Mouse (Mus musculus): ENCODE measurements around the gene Tmem165. TPM values are rescaled to one million over a fixed set of nuclear protein-coding genes. Genes with fewer than 3 reads are reported as not detected.

Gene Tmem165
- polyA plus RNA-seq (2012; rRNA removed) = 44.5 and 49.4 TPM in 2 replicates

DNA sequence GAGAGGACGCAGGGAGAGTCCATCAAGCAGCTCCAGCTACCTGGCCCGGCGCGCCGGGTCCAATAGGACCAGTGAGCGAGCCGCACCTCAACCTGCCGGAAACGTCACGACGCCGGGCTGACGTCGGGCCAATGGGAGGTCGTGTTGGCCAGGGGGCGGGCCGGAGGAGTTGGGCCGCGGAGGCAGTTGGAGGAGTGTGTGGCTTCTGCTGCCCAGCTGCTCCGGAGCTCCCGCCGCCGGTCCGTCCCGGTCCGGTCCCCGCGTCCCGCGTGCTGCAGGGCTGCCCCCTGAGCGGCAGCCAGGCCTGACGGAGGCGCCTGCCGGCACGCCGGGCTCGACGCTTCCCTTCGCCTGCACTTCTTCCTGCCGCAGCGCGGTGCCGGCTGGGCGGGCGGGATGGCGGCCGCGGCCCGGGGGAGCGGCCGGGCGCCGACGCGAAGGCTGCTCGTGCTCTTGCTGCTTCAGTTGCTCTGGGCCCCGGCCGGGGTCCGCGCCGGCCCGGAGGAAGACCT lies at the start of gene Tmem165:
Gene Tmem165 (plus strand): TSS at position 131 of the 512 bp plus-strand sequence.
- DNase-seq (ENCODE audit: low read depth, low spot score) = peak; percentile 76
- WGBS = 0% methylated on average over 56 of the region's 62 CpGs

- DNase-seq (ENCODE audit: low read depth, low spot score) = no peak
- 71% methylated on average over 1 of the region's 1 CpGs for WGBS
Observed at GRCm38 (mm10) chr5:76135644-76136043, 48.0 kb upstream of the Tmem165 start.

- WGBS = 91% methylated on average over 3 of the region's 3 CpGs
- no peak for DNase-seq (ENCODE audit: low read depth, low spot score)
Observed at GRCm38 (mm10) chr5:76136271-76136670, 47.4 kb upstream of the Tmem165 start.

- 82% methylated on average over 1 of the region's 1 CpGs for WGBS
Observed at GRCm38 (mm10) chr5:76137586-76137985, 46.1 kb upstream of the Tmem165 start.

DNA sequence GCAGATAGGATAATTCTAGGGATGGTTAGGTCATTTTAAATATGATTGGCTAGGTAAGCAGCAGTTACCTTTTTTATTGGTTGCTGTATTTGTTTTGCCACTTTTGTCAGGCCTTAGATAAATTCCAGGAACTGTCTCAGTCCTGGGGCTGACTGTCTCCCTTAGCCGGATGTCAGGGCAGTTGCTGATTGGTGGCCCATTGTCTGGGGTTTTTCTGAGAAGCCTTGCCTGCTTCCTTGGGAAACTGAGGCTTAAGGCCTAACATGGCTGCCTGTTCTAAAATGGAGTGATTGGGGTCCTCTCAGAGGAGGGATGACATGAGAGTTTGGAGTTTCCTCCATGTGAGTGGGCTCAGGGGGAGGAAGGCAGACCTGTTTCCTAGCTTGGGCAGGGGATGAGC lies 45.6 kb upstream of the Tmem165 start:
- 55% methylated on average over 1 of the region's 1 CpGs for WGBS
- no peak for DNase-seq (ENCODE audit: low read depth, low spot score)

More at GRCm38 (mm10) chr5:76137586-76137985, 46.1 kb upstream of the Tmem165 start:
- DNase-seq (ENCODE audit: low read depth, low spot score) = no peak

GRCm38 (mm10) chr5:76138512-76138911 lies 45.2 kb upstream of the Tmem165 start:
- WGBS = 67% methylated on average over 10 of the region's 10 CpGs
- DNase-seq (ENCODE audit: low read depth, low spot score) = no peak

GRCm38 (mm10) chr5:76139171-76139671 lies 44.5 kb upstream of the Tmem165 start:
- no peak for DNase-seq (ENCODE audit: low read depth, low spot score)
- WGBS = 63% methylated on average over 7 of the region's 7 CpGs

GRCm38 (mm10) chr5:76139808-76140729 lies 43.6 kb upstream of the Tmem165 start, which contains the start of gene Srd5a3:
Gene Srd5a3, plus strand, starts transcription at chr5:76140271.
- WGBS = under 1% methylated on average over 65 of the region's 69 CpGs
- DNase-seq (ENCODE audit: low read depth, low spot score) = peak; percentile 75

GRCm38 (mm10) chr5:76140730-76141066 lies 43.0 kb upstream of the Tmem165 start:
- WGBS = 3% methylated on average over 9 of the region's 9 CpGs
- no peak for DNase-seq (ENCODE audit: low read depth, low spot score)

GRCm38 (mm10) chr5:76143356-76143755 lies 40.3 kb upstream of the Tmem165 start:
- no peak for DNase-seq (ENCODE audit: low read depth, low spot score)
- 87% methylated on average over 4 of the region's 4 CpGs for WGBS

DNA sequence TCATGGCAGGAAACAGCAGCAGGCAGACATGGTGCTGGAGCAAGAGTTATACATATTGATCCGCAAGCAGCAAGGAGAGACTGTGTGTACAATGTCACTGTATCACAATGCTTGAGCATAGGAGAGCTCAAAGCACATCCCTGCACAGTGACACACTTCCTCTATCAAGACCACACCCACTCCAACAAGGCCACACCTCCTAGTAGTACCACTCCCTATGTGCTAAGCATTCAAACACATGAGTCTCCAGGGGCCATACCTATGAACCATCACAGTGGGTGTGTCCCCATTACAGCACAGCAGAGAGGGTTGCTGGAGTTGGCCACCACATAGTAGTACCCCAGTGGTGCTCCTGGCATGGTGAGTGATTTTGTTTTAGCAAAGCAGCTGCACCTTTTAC lies 37.3 kb upstream of the Tmem165 start:
- 96% methylated on average over 1 of the region's 1 CpGs for WGBS
- no peak for DNase-seq (ENCODE audit: low read depth, low spot score)

GRCm38 (mm10) chr5:76149436-76149835 lies 34.2 kb upstream of the Tmem165 start:
- DNase-seq (ENCODE audit: low read depth, low spot score) = no peak
- 90% methylated on average over 6 of the region's 6 CpGs for WGBS

- no peak for DNase-seq (ENCODE audit: low read depth, low spot score)
- 90% methylated on average over 6 of the region's 6 CpGs for WGBS
Observed at GRCm38 (mm10) chr5:76152956-76153355, 30.7 kb upstream of the Tmem165 start.

- 96% methylated on average over 11 of the region's 11 CpGs for WGBS
Observed at GRCm38 (mm10) chr5:76153430-76153829, 30.2 kb upstream of the Tmem165 start.

GRCm38 (mm10) chr5:76154434-76155165 lies 29.1 kb upstream of the Tmem165 start:
- peak; percentile 31 for DNase-seq (ENCODE audit: low read depth, low spot score)
- WGBS = 58% methylated on average over 21 of the region's 21 CpGs

More at GRCm38 (mm10) chr5:76153430-76153829, 30.2 kb upstream of the Tmem165 start:
- DNase-seq (ENCODE audit: low read depth, low spot score) = no peak

- WGBS = 59% methylated on average over 6 of the region's 6 CpGs
- no peak for DNase-seq (ENCODE audit: low read depth, low spot score)
Observed at GRCm38 (mm10) chr5:76159555-76159954, 24.1 kb upstream of the Tmem165 start.

- WGBS = 69% methylated on average over 3 of the region's 3 CpGs
Observed at GRCm38 (mm10) chr5:76160086-76160485, 23.6 kb upstream of the Tmem165 start.

GRCm38 (mm10) chr5:76161491-76161890 lies 22.2 kb upstream of the Tmem165 start:
- DNase-seq (ENCODE audit: low read depth, low spot score) = no peak
- 91% methylated on average over 6 of the region's 6 CpGs for WGBS

More at GRCm38 (mm10) chr5:76160086-76160485, 23.6 kb upstream of the Tmem165 start:
- no peak for DNase-seq (ENCODE audit: low read depth, low spot score)

DNA sequence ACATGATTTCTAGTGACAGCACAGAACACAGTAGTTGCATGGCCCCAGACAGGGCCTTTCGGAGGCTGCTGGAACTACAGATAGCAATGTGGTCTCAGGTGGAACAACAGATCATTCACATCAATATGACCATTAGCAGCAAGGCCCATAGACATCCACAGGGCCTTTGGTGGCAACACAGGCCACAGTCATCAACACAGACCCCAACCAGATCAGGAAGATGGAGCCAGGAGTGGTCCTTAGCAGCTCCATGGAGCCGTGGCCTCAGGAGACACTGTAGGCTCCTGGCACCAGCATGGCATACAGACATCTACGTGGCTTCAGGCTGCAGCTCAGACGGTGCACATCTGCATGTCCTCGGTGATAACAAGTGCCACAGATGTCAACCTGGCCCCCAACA lies 20.8 kb upstream of the Tmem165 start:
- no peak for DNase-seq (ENCODE audit: low read depth, low spot score)
- 91% methylated on average over 5 of the region's 5 CpGs for WGBS

DNA sequence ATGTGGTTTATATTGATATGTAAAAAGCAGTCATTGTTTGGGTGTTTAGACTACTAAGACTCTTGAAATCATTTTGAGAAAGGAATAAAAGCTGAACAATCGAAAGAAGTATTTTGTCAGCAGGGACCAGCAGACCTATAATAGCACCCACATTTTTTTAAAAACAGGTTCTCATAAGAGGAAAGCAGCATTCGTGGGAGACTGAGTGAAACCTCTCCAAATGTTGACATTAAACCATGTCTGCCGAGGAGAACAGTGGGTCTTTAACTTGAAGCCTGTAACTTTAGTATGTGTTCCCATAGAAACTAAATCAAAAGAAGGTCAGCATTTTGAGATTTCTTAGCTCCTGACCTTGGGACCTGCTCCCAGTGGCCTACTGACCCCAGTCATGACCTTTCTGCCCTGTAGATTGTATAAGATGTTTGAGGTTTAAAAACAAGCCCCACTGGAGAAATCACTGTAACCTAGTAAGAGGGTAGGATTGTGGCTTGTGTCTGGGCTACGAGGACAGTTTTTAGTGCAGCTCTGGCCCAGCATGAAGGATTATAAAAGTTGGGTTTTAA lies 19.8 kb upstream of the Tmem165 start:
- WGBS = 50% methylated on average over 4 of the region's 4 CpGs
- no peak for DNase-seq (ENCODE audit: low read depth, low spot score)

All from large intestine, adult 2 months (tissue).